Mouse (Mus musculus) layer of hippocampus, adult 9-11 months (tissue): ENCODE measurements around the gene Lpar3.
A peak's percentile ranks its signal among the peaks of the same experiment; 100 is the strongest.
"Not testable (repeated sequence)": the region's sequence is repeated elsewhere in the genome, so short reads cannot be mapped to it uniquely, and the experiment has no call there.

Source experiments
- DNase-seq: peaks from one replicate; pipeline ENCODE4 v3.0.0; 2022

The Lpar3 gene

DNA sequence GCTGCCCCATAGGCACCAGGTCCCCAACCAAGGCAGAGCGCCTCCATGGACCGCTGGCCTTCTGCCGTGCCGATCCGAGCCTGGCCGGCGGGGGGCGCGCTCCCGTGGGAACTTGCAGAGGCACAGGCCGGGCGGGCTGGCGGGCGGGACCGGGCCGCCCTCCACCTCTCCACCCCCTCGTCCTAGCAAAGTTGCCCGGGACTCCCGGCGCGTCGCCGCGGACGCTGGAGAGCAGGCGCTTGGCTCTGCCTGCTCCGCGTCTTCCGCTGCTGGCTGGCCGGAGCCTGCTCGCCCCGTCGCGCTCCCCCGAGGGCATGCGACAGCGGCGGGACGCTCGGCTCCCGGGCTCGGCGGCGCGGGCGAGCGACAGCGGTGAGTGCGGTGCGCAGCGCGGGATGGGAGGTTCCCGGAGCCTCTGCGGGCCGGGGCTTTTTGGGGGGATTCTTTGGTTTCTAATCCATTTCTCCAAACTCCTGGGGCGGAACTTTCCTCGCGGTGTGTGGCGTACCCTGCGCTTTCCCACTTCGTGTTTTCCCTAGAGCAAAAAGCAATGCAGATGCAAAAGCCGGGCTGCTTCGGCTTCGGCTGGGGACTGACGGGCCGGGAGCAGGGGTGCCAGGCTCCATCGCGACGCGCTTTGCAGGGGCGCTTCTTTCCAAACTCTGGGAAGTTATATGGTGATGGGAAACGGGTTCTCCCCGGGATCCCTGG is at the start of gene Lpar3:
Lpar3 (plus strand) TSS at position 188 of the 711 bp plus-strand sequence.
- no peak for DNase-seq

DNA sequence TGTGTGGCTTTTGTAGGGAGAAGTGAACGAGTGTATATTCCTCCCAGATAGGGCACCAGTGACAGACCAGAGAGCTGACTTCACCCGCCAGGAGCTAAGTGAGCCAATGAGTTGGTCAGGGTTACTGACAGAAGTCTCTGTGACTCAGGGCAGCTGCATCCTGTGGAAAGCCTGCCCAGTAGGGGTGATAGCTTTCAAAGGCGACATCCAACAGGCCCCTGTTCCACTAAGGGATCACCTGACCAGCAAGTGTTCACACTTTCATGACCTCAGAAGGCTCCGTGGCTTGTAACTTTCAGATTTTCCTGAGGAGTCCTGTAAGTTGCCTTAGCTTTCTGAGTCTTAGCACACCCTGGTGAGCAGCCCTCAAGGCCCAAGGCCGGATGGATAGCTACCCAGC is 47.7 kb upstream of the Lpar3 start:
- DNase-seq = no peak

DNA sequence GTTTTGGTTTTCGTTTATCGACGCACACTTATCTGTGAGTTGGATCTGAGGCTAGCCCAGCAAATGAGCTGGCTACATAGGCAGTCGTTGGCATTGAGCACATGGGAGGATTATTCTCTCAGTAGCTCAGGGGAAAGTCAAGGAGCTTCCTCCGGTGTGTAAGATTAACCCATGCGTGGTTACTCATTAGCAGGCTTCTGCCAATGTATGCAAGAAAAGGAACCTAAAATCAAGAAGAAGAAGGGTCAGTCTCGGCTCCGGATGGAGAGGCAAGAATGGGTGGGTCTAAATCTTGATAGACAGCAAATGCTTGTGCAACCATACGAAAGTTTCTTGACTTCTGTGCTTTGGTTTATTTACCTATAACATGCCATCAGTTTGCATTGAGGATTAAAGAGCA is 46.5 kb upstream of the Lpar3 start:
- DNase-seq = no peak

DNA sequence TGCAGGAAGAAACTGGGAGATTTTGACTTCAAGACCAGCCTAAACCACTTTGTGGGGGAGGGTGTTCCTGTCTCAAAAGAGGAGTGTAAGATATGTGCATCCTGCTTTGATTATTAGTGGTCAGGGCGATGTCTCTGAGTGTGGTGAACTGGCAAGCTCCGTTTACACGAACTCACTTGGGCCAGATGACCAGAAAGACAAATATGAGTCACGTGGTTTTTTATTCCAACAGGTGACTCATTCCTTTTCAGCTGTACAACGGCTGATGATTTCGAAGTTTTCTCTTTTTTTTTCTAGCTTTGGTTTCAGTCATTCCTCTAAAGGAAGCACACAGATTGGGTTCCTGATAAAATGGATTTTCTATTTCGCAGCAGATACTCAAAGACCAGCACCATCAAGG is 43.5 kb upstream of the Lpar3 start:
- DNase-seq = no peak

DNA sequence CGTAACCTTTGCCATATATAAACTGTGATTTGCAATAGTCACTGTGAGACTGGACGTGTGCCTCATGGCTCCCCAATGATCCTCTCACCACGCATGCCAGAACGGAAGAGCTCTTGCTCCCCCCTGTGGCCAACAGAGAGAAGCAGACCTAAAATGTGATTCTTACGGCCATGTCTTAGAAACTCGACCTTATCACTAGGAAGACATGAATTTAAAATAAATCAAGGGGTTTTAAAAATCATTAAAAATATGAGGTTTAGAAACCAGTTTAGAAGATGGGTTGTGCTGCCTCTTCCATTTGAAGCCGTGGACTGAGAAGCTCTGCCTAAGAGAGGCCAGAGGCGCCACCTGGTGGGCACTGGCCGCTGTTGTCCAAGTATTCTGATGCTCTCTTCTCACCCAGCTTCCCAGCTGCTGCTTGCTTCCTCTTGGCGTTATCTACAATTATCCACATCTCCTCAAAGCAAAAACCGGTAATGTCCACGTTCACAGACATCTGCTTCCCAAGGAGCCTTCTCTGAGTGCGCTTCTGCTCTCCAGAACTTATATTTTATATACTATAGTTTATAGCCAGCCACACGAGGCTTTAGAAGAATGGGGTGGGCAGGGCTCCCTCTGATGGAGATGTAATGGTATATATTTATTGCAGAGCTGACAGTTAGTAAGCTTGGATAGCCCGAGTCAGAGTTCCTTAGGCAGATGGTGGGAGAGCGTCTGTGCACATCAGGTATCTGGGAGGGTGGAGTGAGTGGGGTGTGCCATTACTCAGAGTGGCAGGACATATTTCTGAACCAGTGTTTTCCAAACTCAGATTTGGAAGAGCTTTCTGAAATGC is 42.8 kb upstream of the Lpar3 start:
- peak; percentile 68 for DNase-seq

DNA sequence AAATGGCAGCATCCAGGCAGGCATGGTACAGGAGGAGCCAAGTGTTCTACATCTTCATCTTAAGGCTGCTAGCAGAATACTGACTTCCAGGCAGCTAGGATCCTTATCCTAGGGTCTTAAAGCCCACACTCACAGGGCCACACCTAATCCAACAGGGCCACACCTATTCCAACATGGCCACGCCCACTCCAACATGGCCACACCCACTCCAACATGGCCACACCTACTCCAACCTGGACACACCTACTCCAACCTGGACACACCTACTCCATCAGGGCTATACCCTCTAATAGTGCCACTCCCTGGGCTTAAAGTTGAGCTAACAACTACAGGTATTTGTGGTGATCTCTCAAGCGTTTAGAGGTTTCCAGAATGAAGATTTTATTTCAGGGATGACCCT is 40.4 kb upstream of the Lpar3 start:
- no peak for DNase-seq

DNA sequence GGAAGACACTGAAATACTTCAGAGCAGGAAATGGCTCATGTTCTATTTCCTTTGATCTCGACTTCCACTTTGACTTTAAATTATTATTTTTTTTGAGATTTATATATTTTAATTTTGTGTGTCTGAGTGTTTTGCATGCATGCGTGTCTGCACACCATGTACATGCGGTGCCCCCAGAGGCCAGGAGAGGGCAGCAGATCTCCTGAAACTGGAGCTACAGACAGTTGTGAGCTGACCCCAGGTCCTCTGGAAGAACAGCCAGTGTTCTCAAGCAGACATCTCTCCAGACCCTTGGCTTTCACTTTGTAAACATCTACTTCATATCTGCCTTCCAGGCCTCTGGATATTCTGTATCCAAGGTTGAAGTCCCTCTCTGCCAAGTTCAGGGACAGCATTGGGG is 39.8 kb upstream of the Lpar3 start:
- DNase-seq = peak; percentile 12

DNA sequence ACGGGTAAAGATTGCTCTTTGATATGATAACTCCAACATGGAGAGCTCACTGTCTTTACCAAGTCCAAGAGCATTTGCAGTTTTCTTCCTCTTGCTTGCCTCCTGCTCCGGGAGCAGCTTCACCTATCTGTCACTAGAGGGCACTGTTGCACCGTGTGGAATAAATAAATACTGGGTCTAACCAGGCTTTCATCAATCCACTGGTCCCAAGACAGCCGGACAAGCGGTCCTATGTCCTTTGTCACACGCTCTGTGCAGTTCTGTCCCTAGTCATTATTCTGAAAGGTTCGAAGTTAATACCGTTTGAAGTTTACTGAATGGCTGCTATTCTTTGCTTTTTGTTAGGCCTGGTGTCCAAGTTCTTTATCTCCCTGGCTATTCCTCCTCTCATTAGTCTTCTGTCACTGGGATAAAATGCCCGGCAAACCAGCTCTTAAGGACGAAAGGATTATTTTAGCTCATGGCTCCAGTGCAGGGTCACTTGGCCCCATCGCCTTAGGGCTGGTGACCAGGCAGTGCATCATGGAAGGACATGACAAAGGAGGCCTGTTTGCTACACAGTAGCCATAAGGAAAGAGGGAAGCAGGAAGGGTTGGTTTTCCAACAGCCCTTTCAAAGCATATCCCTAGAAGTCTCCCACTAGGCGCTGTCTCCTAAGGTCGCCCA is 35.6 kb upstream of the Lpar3 start:
- peak; percentile 67 for DNase-seq

DNA sequence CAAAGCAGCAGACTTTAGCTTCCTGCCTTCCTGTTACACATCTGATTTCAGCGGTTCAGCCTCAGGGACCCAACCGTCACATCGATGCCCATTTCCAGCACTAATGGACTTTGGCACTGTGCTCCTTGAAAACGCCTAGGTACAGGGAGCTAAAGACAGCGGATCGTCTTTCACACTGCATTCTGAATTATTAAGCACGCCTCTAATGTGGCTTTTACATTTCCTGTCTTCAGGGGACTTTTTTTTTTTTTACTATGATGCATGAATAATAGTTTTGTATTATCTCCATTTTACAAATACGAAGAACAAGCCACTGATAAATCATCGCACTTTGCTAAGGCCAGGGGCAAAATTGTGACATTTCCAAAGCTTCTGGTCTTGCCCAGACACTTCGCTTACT is 34.7 kb upstream of the Lpar3 start:
- DNase-seq = no peak

DNA sequence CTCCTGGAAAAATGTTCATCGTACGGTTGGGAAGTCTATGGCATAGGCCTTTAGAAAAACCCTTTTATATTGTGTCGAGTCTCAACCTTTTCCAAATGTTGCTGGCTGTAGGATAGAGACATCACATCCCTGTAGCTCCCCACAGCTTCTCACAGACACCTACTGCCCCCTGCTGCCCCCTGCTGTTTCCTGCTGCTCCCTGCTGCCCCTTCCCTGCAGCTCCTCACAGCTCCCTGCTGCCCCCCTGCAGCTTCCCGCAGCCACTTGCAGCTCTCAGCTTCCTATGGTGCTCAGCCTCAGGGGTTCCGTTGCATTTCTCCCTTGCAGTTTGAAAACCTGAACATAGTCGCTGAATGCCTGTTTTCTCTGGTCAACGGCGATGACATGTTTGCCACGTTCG is 30.8 kb upstream of the Lpar3 start:
- no peak for DNase-seq

DNA sequence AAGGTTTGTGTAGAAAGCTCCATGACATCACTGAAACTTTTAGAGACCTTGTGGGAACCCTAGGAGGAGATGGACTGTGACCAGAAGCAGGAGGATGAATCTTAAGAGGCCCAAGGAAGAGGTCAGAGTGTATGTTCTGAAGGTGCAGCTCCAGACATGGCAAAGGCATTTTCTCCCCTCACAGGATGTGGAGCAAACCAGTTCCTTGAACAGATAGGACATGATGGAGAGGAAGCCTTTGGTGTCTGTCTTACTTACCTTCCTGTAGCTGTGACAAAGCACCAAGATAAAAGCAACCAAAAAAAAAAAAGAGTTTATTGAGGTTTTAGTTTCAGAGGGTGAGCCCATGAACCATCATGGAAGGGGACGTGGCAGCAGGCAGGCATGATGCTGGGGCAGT is 28.3 kb upstream of the Lpar3 start:
- DNase-seq = no peak

DNA sequence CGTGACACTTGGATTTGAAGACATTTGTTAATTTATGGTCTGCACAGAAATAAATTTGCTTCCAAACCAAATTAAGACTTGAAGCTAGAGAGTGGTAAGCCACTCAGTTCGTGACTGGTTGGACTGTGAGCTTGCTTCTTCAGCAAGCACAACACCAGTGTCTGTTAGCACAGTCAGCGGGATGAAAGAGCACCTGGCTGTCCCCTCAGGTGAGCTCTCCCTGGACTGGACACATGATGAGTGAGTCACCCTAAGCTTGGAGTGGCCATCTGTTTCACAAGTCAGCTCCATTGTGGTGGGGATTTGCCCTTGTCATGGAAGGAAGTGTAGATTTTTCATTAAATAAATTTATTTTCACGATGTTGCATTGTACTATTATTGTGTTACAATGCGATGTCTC is 25.6 kb upstream of the Lpar3 start:
- DNase-seq = no peak

DNA sequence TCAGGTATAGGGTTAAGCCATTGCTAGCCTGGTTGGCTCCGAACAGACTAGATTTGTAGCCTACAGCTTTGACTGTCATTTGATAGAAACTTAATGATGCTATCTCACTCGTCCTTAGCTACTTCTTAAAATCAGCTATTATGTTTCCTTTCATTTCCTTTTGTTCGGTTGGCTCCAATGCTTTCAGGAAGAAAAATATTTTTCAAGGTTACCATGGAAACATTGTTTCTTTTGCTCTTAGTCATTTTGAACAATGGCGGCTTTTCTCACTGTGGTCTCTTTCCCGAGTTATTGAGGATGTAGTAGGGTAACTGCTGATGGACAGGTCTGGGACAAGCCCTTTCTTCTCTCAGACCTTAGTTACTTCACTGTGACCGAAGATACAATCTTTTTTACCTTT is 24.5 kb upstream of the Lpar3 start:
- no peak for DNase-seq

DNA sequence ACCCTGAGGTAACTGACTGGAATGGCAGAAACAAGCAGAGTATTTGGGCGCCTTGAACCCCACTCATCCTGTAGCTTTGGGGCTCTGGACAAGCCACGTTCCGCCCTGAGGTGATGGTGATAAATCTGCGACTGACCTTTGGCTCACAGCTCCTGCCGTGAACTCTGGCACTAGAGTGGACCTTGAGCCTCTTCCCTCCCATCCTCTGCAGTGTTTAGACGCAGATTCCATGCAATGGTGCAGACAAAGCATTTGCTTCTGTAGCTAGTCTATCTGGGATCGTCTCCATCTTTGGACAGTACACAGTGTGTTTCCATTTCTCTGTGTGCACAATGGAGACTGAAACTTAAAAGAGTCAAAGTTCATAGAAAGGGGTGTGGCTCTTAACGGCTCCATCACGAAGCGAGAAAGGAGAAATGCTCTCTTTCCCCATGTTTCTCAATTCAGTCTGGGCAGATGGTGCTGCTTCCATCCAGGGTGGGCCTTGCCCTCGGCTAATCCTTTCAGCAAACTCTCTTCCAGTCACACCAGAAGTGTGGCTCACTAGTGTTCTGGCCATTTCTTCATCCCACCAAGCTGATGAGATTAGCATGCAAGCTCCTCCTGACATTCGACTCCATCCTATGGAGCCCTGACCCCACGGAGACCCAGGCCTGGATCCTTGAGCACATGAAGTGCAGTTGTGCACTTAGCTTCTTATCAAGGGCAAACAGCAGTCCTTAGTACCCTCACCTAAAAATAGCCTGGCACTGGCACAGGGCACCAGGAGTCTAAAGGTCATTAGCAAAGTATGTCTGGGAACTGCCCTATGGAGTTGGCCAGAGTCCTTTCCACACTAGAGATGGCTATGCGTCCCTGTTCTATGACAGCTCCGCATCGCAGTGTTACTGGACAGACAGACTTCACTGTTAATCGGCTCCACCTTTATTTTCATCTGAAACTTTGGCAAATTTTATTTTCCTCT is 23.7 kb upstream of the Lpar3 start:
- DNase-seq = no peak

DNA sequence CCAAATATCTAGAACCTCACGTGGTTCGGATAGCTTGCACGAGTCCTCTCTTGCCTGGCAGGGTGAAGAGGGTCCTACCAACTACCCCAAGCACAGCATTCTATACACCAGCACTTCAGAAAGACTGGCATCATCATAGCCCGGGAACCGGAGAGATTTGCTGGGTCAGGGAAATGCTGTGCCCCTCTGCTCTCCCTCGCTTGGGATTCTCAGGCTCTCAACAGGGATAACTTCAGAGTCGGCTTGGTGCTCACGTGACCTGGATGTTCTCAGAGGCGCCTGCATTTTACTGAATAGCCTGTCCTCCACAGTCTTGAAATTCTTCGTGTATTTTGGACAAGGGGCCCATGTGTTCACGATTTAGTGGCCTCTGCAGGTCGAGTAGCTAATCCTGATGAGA is 23.0 kb upstream of the Lpar3 start:
- no peak for DNase-seq

DNA sequence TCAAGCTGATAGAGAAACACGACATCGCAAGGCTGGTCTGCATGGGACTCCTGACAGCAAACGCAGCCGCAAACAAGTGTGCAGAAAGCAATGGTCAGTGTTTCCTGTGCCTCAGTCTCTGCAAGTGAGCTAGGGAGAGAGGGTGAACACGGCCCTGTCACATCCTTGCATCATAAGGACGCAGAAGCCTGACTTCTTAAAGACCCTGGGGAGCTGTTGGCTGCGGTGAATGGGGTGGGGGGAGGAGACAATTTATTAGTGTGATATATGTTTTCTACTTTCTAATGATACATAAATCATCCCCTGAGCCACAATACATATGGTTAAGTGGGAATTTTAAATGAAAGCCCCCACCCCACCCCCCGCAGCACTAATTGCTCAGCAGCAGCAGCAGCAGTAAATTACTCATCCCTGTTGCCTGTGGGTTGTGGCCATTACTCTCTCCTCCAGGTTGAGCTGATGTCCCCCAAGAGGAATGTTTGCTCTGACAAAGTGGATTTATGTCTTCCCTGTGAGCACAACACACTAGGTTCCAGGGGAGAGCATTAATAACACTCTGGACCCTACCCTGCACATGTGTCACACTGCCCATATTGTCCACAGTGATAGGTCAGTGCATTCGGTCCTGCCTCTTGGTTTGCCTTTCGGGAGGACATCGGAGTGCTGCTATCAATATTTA is 21.8 kb upstream of the Lpar3 start:
- no peak for DNase-seq

DNA sequence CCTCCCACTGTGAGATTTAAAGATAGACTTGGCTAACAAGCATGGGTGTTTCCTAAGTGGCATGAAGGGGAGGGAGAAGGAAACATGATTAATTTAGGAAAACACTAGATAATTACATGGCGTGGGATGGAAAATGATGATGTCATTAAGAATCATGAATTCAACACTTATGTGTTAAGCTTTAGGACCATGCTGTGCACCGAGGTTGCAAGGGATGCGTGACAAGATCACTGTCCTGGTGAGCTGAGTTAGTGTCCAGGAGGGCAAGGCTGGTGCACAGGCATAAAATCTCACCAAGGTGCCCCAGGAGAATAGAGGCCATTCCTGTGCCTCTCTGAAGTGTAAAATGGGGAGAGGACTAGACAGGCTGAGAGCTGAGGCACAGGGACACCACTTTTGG is 21.3 kb upstream of the Lpar3 start:
- no peak for DNase-seq

DNA sequence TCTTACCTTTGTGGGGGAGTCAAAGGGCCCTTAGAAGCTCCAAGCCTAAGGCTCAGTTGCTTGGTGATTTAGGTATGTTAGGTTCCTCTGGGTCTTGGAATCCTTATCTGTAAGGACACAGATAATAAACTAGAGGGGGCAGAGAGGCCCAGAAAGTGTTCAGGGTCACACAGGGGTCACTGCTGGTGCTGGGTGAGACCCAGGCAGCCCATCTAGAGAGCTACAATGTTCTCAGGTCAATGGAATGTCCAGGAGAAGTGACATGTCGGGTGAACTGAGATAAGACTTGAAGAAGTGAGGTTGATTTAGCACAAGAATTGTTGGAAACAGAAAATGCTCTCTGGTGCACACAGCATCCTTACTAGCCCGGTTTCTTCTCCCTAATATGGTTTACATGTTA is 16.4 kb upstream of the Lpar3 start:
- DNase-seq = no peak

DNA sequence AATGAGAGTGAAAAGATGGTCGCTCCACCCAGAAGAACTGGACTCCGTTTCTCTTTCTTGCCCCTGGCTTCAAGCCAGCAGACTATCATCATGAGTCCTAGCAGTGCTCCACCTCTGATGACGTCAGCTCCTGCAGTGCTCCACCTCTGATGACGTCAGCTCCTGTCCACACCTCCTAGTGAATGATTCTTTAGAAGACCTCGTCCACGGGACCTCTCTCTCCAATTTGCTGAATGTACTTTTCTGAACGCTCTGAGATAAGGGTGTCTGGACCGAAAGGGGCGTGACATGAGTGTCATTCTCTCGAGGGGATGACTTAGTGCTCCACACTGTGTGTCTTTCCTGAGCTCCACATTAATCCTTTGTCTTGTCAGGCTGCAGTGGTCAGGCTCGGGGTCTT is 15.5 kb upstream of the Lpar3 start:
- DNase-seq = no peak

DNA sequence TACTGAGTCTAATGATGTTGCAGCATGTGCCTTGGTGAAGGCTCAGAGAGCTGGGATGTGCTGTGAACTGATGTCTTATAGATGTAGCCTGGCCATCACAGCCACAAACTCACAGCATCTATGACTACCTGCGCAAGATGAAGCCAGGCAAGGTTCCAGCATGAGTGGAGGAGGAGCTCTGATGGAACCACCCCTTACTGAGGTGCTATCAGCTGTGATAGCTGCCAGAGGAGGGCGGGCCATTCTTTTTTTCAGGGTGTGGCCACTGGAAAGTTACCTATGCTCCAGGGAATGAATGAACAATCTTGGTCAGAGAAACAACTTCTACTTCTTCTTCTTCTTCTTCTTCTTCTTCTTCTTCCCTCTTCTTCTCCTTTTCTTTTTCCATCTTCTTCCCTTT is 14.1 kb upstream of the Lpar3 start:
- DNase-seq = no peak

DNA sequence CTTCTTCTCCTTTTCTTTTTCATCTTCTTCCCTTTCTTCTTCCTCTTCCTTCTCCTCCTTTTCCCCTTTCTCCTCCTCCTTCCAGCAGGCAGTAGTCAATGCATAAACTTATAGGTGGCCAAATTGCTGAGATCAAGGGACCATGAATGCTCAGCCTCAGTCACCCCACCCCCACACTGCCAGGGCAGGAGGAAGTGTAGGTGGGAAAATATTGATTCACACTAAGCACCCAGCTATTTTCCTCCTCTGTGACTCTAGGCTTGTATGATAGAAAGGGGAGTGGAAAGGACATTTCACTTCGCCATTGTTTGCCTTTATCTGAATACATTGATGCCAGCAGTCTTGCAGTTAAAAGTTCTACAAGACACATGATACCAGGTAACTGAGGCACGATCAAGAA is 13.3 kb upstream of the Lpar3 start:
- DNase-seq = no peak

DNA sequence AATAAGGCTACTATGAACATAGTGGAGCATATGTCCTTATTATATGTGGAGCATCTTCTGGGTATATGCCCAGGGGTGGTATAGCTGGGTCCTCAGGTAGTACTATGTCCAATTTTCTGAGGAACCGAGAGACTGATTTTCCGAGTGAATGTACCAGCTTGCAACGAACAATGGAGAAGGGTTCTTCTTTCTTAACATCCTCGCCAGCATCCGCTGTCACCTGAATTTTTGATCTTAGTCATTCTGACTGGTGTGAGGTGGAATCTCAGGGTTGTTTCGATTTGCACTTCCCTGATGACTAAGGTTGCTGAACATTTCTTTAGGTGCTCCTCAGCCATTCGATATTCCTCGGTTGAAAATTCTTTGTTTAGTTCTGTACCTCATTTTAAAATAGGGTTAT is 11.0 kb upstream of the Lpar3 start:
- DNase-seq = not testable (repeated sequence)
